Mouse (Mus musculus) brain, embryonic 14.5 days (tissue): ENCODE measurements around the gene Ephb3. TPM values are rescaled to one million over a fixed set of nuclear protein-coding genes. Genes with fewer than 3 reads are reported as not detected.

Experiments used
- DNase-seq: peaks from one replicate; pipeline ENCODE4 v3.0.0-alpha.2; 2011; ENCODE audit warnings: low read depth
- CTCF ChIP-seq: fragments of 200-500 bp; IDR thresholded peaks from 2 replicates; pipeline ENCODE4 v1.5.1; 2012; ENCODE audit warnings: inconsistent platforms, mild to moderate bottlenecking, moderate library complexity, borderline replicate concordance; ENCODE audit not compliant: insufficient read depth, insufficient read length; ENCODE audit errors: extremely low read depth
- POLR2A ChIP-seq: fragments of 200-500 bp; IDR thresholded peaks from 2 replicates; pipeline ENCODE4 v1.6.1; 2012; ENCODE audit warnings: mild to moderate bottlenecking, inconsistent platforms, borderline replicate concordance; ENCODE audit not compliant: poor library complexity, insufficient read depth, insufficient read length, severe bottlenecking; ENCODE audit errors: extremely low read depth
- polyA plus RNA-seq: library from polyadenylated mRNA; depleted of rRNA; stranded (reverse); fragments of >200 nt; gene quantifications from 2 replicates; pipeline ENCODE4 v1.2.3, GENCODE M21; 2012

Ephb3 gene
- polyA plus RNA-seq, 1 experiment, result 24.8 TPM

GRCm38 (mm10) chr16:21226629-21227028 lies 22.1 kb downstream of the Ephb3 start:
- TF ChIP-seq POLR2A (no peak), CTCF (no peak)
- no peak for DNase-seq

GRCm38 (mm10) chr16:21235135-21235534 lies 30.6 kb downstream of the Ephb3 start:
- DNase-seq, result peak; percentile 11
- no peak for TF ChIP-seq CTCF
- no peak for TF ChIP-seq POLR2A

- no peak for TF ChIP-seq POLR2A
- TF ChIP-seq CTCF, result no peak
- peak; percentile 85 for DNase-seq
Observed at GRCm38 (mm10) chr16:21238722-21239121, 34.2 kb downstream of the Ephb3 start.

GRCm38 (mm10) chr16:21240547-21240946 lies 36.0 kb downstream of the Ephb3 start:
- DNase-seq, result no peak
- TF ChIP-seq CTCF (no peak), POLR2A (no peak)

GRCm38 (mm10) chr16:21241030-21241429 lies 36.5 kb downstream of the Ephb3 start:
- TF ChIP-seq POLR2A (no peak), CTCF (no peak)
- DNase-seq, result no peak

GRCm38 (mm10) chr16:21242946-21243345 lies 38.4 kb downstream of the Ephb3 start:
- TF ChIP-seq CTCF, result no peak
- no peak for TF ChIP-seq POLR2A
- peak; percentile 3 for DNase-seq

GRCm38 (mm10) chr16:21244803-21245202 lies 40.2 kb downstream of the Ephb3 start:
- TF ChIP-seq POLR2A (no peak), CTCF (no peak)
- DNase-seq, result no peak

- TF ChIP-seq CTCF, result no peak
- no peak for TF ChIP-seq POLR2A
- DNase-seq, result peak; percentile 13
Observed at GRCm38 (mm10) chr16:21245387-21245786, 40.8 kb downstream of the Ephb3 start.

- TF ChIP-seq CTCF, result peak; percentile 74
- TF ChIP-seq POLR2A, result no peak
- peak; percentile 91 for DNase-seq
Observed at GRCm38 (mm10) chr16:21245931-21246390, 41.4 kb downstream of the Ephb3 start.

GRCm38 (mm10) chr16:21246391-21247036 lies 42.0 kb downstream of the Ephb3 start:
- peak; percentile 62 for DNase-seq
- no peak for TF ChIP-seq CTCF
- TF ChIP-seq POLR2A, result no peak

GRCm38 (mm10) chr16:21247037-21247432 lies 42.5 kb downstream of the Ephb3 start:
- TF ChIP-seq POLR2A (no peak), CTCF (no peak)

GRCm38 (mm10) chr16:21247871-21248712 lies 43.5 kb downstream of the Ephb3 start:
- TF ChIP-seq POLR2A, result no peak
- TF ChIP-seq CTCF, result no peak
- DNase-seq, result peak; percentile 83

More at GRCm38 (mm10) chr16:21247037-21247432, 42.5 kb downstream of the Ephb3 start:
- DNase-seq, result peak; percentile 32
